Mouse (Mus musculus) hindbrain, embryonic 11.5 days (tissue): Measurements from ENCODE around the gene Slc25a38. TPM values are rescaled to one million over a fixed set of nuclear protein-coding genes. Genes with fewer than 3 reads are reported as not detected.
"Not testable (repeated sequence)": the region's sequence is repeated elsewhere in the genome, so short reads cannot be mapped to it uniquely, and the experiment has no call there.

Source experiments
- ATAC-seq: fragments of 200-750 bp; cut with Nextera tagmentation; 2 replicates; pipeline ENCODE4 v1.8.0; 2017; ENCODE audit warnings: mild to moderate bottlenecking, moderate TSS enrichment, moderate library complexity; ENCODE audit not compliant: low FRiP score
- DNase-seq: peaks from one replicate; pipeline ENCODE4 v3.0.0-alpha.2; 2015; ENCODE audit warnings: low spot score
- H3K27ac ChIP-seq: fragments of 300-500 bp; sonication (generic); 2 replicates; pipeline ENCODE4 v1.5.1; 2014; ENCODE audit warnings: mild to moderate bottlenecking, low read depth, low read length
- H3K27me3 ChIP-seq: fragments of 300-500 bp; sonication (generic); 2 replicates; pipeline ENCODE4 v1.6.1; 2014; ENCODE audit warnings: mild to moderate bottlenecking, low read length, moderate library complexity, mixed read lengths; ENCODE audit not compliant: control insufficient read depth, insufficient read depth
- H3K36me3 ChIP-seq: fragments of 300-500 bp; sonication (generic); 2 replicates; pipeline ENCODE4 v1.6.1; 2014; ENCODE audit warnings: mild to moderate bottlenecking, low read length, moderate library complexity, mixed read lengths; ENCODE audit not compliant: control insufficient read depth, insufficient read depth
- H3K4me1 ChIP-seq: fragments of 300-500 bp; sonication (generic); replicated peaks from 2 replicates; pipeline ENCODE4 v1.6.1; 2014; ENCODE audit warnings: low read length, mixed read lengths; ENCODE audit not compliant: control insufficient read depth, insufficient read depth
- H3K4me2 ChIP-seq: fragments of 300-500 bp; sonication (generic); replicated peaks from 2 replicates; pipeline ENCODE4 v1.6.1; 2014; ENCODE audit warnings: mild to moderate bottlenecking, low read depth, low read length
- H3K4me3 ChIP-seq: fragments of 300-500 bp; sonication (generic); 2 replicates; pipeline ENCODE4 v1.5.1; 2014; ENCODE audit warnings: low read depth, low read length
- H3K9ac ChIP-seq: fragments of 300-500 bp; sonication (generic); 2 replicates; pipeline ENCODE4 v1.6.1; 2014; ENCODE audit warnings: low read depth, low read length
- H3K9me3 ChIP-seq: fragments of 300-500 bp; sonication (generic); 2 replicates; pipeline ENCODE4 v1.6.1; 2016; ENCODE audit warnings: low read length; ENCODE audit not compliant: control insufficient read depth
- WGBS: fragments of 180-500 bp; shearing (Covaris S2); extraction: QIAGEN DNeasy Blood & Tissue Kit; methylation state at CpG from one replicate; pipeline ENCODE4 v1.1.7; 2014; 5-methylcytosine and 5-hydroxymethylcytosine counted together
- polyA plus RNA-seq: library from polyadenylated mRNA; unstranded; fragments of >200 nt; fragmentation: Nextera tagmentation; extraction: Ambion mirVana; gene quantifications from 2 replicates; pipeline ENCODE4 v1.2.1, GENCODE M21; 2014

Gene Slc25a38
- polyA plus RNA-seq, 1 experiment from 2014 or later = 41.7 TPM

DNA sequence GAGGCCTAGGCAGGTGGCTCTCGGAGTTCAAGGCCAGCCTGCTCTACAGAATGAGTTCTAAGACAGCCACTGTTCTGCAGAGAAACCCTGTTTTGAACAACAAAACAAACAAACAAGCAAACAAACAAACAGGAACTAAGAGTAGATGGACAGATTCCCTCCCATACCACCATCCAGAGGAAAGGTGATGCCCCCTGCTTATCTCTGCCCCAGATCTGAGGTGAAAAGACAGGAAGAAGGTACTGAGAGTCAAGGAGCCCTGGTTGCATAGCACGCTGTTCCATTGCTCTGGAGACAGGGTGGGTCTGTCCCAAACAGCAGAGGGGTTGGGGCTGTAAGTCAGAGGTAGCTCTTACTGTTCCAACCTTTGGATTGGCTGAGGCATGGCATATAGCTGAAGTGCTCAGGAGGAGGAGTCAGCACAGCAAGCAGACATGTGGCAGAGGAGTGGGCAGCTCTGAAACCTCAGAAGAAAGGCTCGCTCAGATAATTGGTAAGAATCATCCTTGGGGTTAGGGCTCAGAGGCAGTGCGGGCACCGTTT lies 18.4 kb upstream of the Slc25a38 start, which contains the start of gene Ccr8:
Gene Ccr8 (plus strand): TSS at position 419 of the 543 bp plus-strand sequence.
- Histone ChIP-seq H3K36me3 (no peaks in the 10 kb centered on the region), H3K4me2 (no peak within 1 kb of the TSS), H3K27me3 (no peaks in the 10 kb centered on the region), H3K9ac (no peak within 1 kb of the TSS), H3K4me3 (no peak within 1 kb of the TSS), H3K27ac (no peak within 1 kb of the TSS), H3K9me3 (no peaks in the 10 kb centered on the region), H3K4me1 (no peaks in the 10 kb centered on the region)
- WGBS = 81% methylated on average over 5 of the region's 5 CpGs
- no peak for ATAC-seq
- no peak for DNase-seq

DNA sequence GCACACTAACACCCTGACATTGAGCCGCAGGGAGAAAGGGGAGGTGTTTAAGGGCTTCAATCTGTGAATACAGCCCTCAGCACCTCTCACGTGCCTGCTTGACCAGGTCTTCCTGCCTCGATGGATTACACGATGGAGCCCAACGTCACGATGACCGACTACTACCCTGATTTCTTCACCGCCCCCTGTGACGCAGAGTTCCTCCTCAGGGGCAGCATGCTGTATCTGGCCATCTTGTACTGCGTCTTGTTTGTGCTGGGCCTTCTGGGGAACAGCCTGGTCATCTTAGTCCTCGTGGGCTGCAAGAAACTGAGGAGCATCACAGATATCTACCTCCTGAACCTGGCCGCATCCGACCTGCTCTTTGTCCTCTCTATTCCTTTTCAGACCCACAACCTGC lies 16.5 kb upstream of the Slc25a38 start:
- H3K36me3 ChIP-seq = no peaks in the 10 kb centered on the region
- no peak overlapping the region for H3K9ac ChIP-seq
- no peaks in the 10 kb centered on the region for H3K4me1 ChIP-seq
- WGBS = 83% methylated on average over 13 of the region's 13 CpGs
- H3K27me3 ChIP-seq = no peaks in the 10 kb centered on the region
- H3K4me2 ChIP-seq = no peak overlapping the region
- no peak overlapping the region for H3K4me3 ChIP-seq
- no peak for DNase-seq
- ATAC-seq = no peak
- H3K9me3 ChIP-seq = no peaks in the 10 kb centered on the region
- no peak overlapping the region for H3K27ac ChIP-seq

DNA sequence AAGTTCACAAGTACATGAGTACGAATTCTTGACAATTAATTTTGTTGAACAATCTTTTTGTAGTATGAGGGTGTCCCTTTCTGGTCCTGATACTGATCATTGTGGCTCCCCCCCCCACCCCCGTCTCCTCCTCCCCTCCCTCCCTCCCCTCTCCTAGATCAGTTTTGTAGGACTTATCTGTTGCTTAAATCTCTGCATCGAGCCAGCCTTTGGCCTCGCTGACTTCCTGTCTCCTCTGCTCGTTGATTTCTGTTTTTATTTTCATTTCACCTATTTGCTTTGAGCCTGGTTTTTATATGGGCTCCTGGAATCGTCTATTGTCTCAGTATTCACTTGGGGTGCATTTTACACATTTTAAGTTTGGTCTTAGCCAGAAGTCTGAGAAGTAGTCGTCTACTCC lies 14.3 kb upstream of the Slc25a38 start:
- no peaks in the 10 kb centered on the region for H3K4me1 ChIP-seq
- no peak overlapping the region for H3K4me3 ChIP-seq
- DNase-seq (no peak), ATAC-seq (no peak)
- H3K27me3 ChIP-seq = no peaks in the 10 kb centered on the region
- no peaks in the 10 kb centered on the region for H3K36me3 ChIP-seq
- WGBS = 76% methylated on average over 7 of the region's 7 CpGs
- H3K27ac ChIP-seq = no peak overlapping the region
- H3K9me3 ChIP-seq = no peaks in the 10 kb centered on the region
- H3K9ac ChIP-seq = no peak overlapping the region
- H3K4me2 ChIP-seq = no peak overlapping the region

DNA sequence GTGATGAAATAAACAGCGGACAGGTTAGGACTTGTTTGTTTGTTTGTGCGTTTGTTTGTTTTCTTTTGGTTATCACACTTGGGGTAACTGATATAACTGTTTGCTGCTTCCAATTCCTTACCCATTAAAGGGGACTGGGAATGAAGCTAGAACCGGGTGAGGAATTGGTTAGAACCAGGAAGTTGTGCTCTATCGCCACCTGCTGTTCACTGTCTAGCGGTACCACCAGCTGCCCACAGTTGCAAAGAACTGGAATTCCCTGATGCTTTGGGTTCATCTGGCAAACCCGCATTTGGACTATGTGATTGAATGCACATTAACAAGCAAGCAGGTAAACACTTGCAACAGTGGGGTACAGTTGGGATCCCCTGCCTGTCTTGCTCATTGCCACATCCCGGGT lies 11.5 kb upstream of the Slc25a38 start:
- 27% methylated on average over 7 of the region's 7 CpGs for WGBS
- no peak overlapping the region for H3K9ac ChIP-seq
- H3K4me3 ChIP-seq = no peak overlapping the region
- H3K27ac ChIP-seq = no peak overlapping the region
- H3K4me1 ChIP-seq = no peaks in the 10 kb centered on the region
- no peaks in the 10 kb centered on the region for H3K9me3 ChIP-seq
- H3K36me3 ChIP-seq = no peaks in the 10 kb centered on the region
- DNase-seq = peak; percentile 85
- H3K27me3 ChIP-seq = no peaks in the 10 kb centered on the region
- H3K4me2 ChIP-seq = no peak overlapping the region
- no peak for ATAC-seq

DNA sequence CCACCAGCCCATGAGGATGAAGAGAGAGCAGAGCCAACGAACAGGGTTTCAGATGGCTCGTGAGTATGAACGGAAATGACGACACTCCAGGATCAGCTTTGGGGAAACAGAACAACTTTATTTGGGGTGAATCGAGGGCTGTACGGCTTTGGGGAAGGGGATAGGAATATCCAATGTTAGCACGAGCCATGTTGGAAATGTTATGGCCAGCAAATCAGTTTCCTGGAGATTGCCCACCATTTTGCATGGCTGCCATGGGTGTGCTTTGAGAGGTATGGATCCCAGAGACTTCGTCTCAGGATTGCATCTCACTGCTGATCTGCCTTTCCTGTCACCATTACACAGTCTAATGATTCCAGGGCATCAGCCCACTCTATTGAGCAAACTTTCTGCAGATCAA lies 10.9 kb upstream of the Slc25a38 start:
- ATAC-seq (no peak), DNase-seq (no peak)
- Histone ChIP-seq H3K36me3 (no peaks in the 10 kb centered on the region), H3K9me3 (no peaks in the 10 kb centered on the region), H3K27me3 (no peaks in the 10 kb centered on the region), H3K4me1 (no peaks in the 10 kb centered on the region), H3K4me2 (no peak overlapping the region), H3K9ac (no peak overlapping the region), H3K4me3 (no peak overlapping the region), H3K27ac (no peak overlapping the region)
- 89% methylated on average over 8 of the region's 8 CpGs for WGBS

DNA sequence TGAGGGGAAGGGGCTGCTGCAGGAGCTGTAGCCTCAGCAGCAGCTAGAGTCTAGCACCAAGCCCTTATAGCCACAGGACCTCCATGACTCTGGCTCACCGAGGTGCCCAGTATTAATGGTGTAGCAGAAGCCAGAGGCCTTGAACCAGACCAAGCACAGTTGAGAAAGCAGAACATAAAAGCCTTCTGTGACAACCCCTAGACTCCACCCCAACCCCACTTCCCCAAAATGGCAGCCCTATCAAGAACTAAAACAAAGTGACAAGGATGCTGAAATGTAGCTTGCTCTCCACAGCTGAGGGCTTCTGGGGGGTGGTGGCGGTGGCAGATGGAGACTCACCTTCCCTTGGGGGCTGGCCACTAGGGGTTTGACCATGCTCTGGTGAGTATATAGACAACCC lies 9.0 kb upstream of the Slc25a38 start:
- Histone ChIP-seq H3K4me2 (no peak overlapping the region), H3K27me3 (no peaks in the 10 kb centered on the region), H3K4me1 (no peaks in the 10 kb centered on the region), H3K36me3 (no peaks in the 10 kb centered on the region), H3K27ac (no peak overlapping the region), H3K4me3 (no peak overlapping the region), H3K9ac (no peak overlapping the region), H3K9me3 (no peaks in the 10 kb centered on the region)
- ATAC-seq = no peak
- WGBS = 92% methylated on average over 2 of the region's 2 CpGs
- DNase-seq = no peak

DNA sequence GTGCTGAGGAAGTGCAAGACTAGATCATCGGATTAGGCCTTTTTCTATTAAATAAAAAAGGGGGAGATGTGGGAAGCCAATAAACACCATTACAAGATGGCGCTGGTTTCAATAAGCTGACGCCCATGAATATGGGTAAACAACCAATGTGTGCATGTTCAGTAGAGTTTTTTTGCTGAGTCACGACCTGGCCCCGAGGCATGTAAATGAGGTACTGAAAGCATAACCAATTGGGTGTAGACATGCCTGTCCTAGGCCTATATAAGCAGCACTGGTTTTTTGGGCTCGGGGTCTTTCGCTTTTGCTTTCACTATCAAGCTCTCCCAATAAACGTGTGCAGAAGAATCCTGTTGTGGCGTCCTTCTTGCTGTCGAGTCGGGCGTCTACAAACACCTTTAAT lies 1.2 kb upstream of the Slc25a38 start:
- ATAC-seq, DNase-seq, H3K27ac ChIP-seq, H3K36me3 ChIP-seq, H3K9ac ChIP-seq, H3K9me3 ChIP-seq, H3K4me3 ChIP-seq, H3K4me1 ChIP-seq, H3K27me3 ChIP-seq, H3K4me2 ChIP-seq: not testable (repeated sequence)
- 95% methylated on average over 12 of the region's 12 CpGs for WGBS

DNA sequence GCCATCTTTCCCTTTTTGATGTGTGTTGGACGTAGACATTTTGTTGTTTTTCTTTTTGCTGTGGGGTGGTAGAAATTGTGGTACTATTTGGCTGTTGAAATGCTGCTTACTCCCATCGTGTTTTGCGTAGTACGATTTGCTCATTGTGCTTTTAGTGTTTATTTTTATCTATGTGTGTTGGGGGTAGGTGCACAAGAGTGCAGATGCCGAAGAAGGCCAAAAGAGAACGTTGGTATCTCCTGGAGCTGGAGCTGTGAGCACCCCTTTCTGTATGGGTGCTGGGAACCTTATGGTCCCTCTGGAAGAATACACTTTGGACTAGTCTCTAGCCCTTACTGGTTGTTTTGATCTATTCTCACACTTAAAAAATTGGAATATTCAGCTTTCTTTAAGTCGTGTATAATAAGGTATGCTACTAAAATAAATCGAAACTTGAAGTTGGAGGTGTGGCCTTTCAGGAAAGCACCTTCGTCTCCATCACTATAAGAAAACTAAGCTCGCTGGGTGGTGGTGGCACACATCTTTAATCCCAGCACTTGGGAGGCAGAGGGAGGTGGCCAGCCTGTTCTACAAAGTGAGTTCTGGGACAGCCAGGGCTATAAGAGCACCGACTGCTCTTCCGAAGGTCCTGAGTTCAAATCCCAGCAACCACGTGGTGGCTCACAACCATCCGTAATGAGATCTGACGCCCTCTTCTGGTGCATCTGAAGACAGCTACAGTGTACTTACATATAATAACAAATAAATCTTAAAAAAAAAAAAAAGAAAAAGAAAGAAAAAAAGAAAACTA lies 1.2 kb downstream of the Slc25a38 start:
- H3K9ac ChIP-seq = no peak overlapping the region
- H3K27ac ChIP-seq = no peak overlapping the region
- H3K4me2 ChIP-seq = peak overlapping the region; percentile 59
- 0 out of 2 replicates have a peak, but pooled peaks cover 2% of the 10 kb centered on the region for H3K4me1 ChIP-seq
- DNase-seq = no peak
- WGBS = 83% methylated on average over 15 of the region's 15 CpGs
- no peak for ATAC-seq
- H3K27me3 ChIP-seq = no peaks in the 10 kb centered on the region
- no peaks in the 10 kb centered on the region for H3K9me3 ChIP-seq
- H3K36me3 ChIP-seq = no peaks in the 10 kb centered on the region
- H3K4me3 ChIP-seq = peak overlapping the region; percentile 80

DNA sequence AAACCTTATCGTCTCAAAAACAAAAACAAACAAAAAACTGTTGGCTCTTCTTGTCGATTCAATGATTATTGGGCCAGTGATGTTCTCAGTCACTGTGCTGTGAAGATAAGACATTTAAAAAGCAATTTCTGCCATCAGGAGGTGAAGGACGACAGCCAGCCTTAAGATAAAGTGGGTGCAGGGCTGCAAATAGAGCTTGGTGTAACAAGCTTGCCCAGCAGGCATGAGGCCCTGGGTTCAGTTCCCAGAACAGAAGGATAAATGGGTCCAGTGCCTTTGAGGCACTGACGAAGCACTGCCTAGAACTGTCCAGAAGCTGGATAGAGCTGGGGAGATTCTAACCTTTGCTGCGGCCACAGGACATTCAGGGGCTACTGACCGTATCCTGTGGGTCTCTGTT lies 2.3 kb downstream of the Slc25a38 start:
- 0 out of 2 replicates have a peak, but pooled peaks cover 2% of the 10 kb centered on the region for H3K4me1 ChIP-seq
- H3K27ac ChIP-seq = no peak overlapping the region
- no peaks in the 10 kb centered on the region for H3K36me3 ChIP-seq
- H3K9me3 ChIP-seq = no peaks in the 10 kb centered on the region
- 92% methylated on average over 6 of the region's 6 CpGs for WGBS
- no peak for DNase-seq
- H3K27me3 ChIP-seq = no peaks in the 10 kb centered on the region
- no peak overlapping the region for H3K4me2 ChIP-seq
- no peak overlapping the region for H3K9ac ChIP-seq
- no peak overlapping the region for H3K4me3 ChIP-seq
- no peak for ATAC-seq
